Mouse (Mus musculus) ES-Bruce4 (cell line): ENCODE measurements at regions not wholly inside any gene's neighbourhood (a gene's known extent, or its start where the extent isn't known, plus 50 kb on each side); places are given as distances from the start of the nearest gene placed in this dataset.

Experiments used
- CTCF ChIP-seq: IDR thresholded peaks from one replicate; pipeline ENCODE4 v1.8.1; 2011; ENCODE audit warnings: low read depth, low read length
- EP300 ChIP-seq: IDR thresholded peaks from 2 replicates; pipeline ENCODE4 v1.6.1; 2011; ENCODE audit warnings: low read depth, low read length; ENCODE audit not compliant: insufficient read depth
- POLR2A ChIP-seq: IDR thresholded peaks from one replicate; pipeline ENCODE4 v1.8.1; 2011; ENCODE audit warnings: low read length; ENCODE audit not compliant: insufficient read depth

DNA sequence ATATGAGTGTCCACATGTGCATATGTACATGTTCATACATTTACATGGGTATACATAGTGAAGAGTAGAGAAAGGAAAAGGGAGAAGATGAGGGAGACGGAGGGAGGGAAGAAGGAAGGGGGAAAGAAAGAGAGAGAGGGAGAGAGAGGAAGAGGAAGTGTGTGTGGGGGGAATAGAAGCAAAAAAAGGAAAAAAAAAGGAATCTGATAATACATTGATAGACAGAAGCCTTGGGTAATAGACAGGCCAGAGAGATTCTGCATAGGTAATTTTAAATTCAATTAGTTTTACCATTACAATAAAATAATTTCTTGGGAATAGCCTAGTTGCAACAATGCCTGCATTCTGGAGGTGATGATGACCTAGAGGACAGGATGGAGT, 701.0 kb downstream of the Kcnj2 start:
- no peak for TF ChIP-seq POLR2A
- no peak for TF ChIP-seq CTCF
- no peak for TF ChIP-seq EP300
